Mouse (Mus musculus): Measurements from ENCODE around the gene Swsap1. TPM values are rescaled to one million over a fixed set of nuclear protein-coding genes. Genes with fewer than 3 reads are reported as not detected.

Swsap1 gene
- polyA plus RNA-seq (2012; rRNA removed): 7.3 and 8.1 TPM in 2 replicates

DNA sequence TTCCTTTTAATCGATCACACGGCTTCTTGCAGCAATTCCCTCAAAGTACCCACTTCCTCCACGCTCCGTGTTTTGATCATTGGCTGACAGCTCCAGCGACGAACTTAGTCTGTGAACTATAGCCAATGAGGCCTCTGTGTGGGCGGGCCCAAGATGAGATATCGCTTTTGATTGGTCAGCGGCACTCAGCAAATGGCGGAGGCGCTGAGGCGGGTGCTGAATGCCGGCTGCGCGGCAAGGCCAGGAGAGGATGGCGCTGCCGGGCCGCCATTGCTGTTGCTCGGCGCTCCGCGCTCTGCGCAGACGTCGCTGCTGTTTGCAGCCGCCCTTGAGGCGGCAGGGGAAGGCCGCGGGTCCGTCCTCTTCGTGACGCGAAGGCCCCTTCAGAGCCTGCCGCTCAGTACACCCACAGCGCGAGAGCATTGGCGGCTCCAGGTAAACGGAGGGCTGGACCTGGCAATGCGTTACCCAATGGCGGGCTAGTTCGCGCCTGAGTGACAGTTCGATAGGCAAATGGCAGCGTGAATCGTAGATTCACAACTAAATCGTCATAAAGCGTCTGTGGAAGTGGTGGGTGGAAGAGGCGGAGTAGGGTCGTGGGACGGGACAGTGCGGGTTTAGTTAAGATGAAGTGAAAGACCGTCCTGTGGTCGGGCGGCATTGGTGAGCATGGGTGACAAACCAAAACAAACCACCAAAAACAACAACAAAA, at the start of gene Swsap1:
Gene Swsap1 (plus strand): TSS at position 186 of the 712 bp plus-strand sequence.
- peak within 1 kb of the TSS; percentile 36 for H3K4me3 ChIP-seq (ENCODE audit: insufficient read depth, low read length)
- H3K4me1 ChIP-seq (ENCODE audit: control insufficient read depth, insufficient read depth, low read length): peaks cover 5% of the 10 kb centered on the region; the same call in 1 of the 2 replicates
- H3K27ac ChIP-seq (ENCODE audit: insufficient read depth, low read length): peak within 1 kb of the TSS; percentile 91
- TF ChIP-seq POLR2A (IDR thresholded peaks at IDR 0.05; ENCODE audit: extremely low read depth, insufficient read depth, low read length) (peak; percentile 70), CTCF (IDR thresholded peaks at IDR 0.05; ENCODE audit: extremely low read depth, insufficient read depth, low read length) (no peak)

DNA sequence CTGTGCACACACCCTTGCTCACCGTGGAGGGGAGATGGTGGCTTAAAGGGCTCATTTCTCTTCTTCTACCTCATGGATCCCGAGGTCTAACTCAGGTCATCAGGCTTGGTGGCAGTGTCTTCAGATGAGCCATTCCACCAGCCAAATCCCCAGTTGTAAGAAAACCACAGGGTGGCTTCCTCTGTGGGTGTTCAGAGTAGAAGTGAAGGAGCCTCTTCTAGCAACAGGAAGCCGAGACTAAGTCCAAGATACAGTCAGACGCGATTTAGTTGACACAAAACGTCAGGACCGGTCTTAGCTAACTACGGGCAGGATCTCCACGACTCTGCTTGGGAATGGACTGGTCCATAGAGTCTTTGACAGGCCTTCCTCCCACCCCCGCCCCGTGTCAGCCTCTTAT, 47.3 kb upstream of the Swsap1 start:
- Histone ChIP-seq H3K27ac (ENCODE audit: insufficient read depth, low read length) (no peak overlapping the region), H3K4me1 (ENCODE audit: control insufficient read depth, insufficient read depth, low read length) (no peaks in the 10 kb centered on the region), H3K4me3 (ENCODE audit: insufficient read depth, low read length) (no peak overlapping the region)
- no peak for TF ChIP-seq CTCF (IDR thresholded peaks at IDR 0.05; ENCODE audit: extremely low read depth, insufficient read depth, low read length)
- TF ChIP-seq POLR2A (IDR thresholded peaks at IDR 0.05; ENCODE audit: extremely low read depth, insufficient read depth, low read length): no peak

DNA sequence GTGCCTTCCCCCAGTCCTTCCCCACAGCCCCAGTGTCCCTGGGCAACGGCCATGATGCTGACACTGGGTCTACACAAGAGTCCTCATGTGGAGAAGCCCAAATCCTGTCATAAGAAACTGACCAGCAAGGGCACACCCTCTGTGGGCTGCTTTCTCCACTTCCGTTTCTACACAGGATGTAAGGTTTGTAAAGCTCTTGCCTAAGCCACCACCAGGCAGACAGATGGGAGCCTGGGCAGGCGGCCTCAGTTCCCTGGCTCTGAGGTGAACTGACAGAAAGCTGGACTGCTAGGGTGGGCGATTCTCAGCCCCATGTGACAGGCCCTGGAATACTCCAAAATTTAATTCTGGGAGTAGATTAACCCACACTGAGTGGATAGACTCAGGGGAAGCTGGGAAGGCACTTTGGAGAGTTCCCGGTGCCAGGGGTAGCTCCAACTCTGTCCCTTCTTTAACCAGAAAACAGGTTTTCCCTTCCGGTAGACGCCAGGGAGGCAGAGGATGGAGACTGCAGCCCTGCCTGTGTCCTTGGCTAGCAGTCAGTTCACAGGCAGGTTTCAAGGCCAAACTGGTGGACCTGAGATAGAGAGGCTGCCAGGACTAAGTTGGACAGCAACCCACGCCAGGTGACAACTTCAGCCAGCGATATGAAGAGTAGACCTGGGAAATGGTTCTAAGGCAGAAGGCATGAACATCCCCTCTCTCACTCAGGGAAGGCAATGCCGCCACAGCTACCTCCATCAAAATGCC, 45.9 kb upstream of the Swsap1 start:
- TF ChIP-seq POLR2A (IDR thresholded peaks at IDR 0.05; ENCODE audit: extremely low read depth, insufficient read depth, low read length) (no peak), CTCF (IDR thresholded peaks at IDR 0.05; ENCODE audit: extremely low read depth, insufficient read depth, low read length) (no peak)
- H3K4me1 ChIP-seq (ENCODE audit: control insufficient read depth, insufficient read depth, low read length): no peaks in the 10 kb centered on the region
- H3K4me3 ChIP-seq (ENCODE audit: insufficient read depth, low read length): no peak overlapping the region
- H3K27ac ChIP-seq (ENCODE audit: insufficient read depth, low read length): no peak overlapping the region

DNA sequence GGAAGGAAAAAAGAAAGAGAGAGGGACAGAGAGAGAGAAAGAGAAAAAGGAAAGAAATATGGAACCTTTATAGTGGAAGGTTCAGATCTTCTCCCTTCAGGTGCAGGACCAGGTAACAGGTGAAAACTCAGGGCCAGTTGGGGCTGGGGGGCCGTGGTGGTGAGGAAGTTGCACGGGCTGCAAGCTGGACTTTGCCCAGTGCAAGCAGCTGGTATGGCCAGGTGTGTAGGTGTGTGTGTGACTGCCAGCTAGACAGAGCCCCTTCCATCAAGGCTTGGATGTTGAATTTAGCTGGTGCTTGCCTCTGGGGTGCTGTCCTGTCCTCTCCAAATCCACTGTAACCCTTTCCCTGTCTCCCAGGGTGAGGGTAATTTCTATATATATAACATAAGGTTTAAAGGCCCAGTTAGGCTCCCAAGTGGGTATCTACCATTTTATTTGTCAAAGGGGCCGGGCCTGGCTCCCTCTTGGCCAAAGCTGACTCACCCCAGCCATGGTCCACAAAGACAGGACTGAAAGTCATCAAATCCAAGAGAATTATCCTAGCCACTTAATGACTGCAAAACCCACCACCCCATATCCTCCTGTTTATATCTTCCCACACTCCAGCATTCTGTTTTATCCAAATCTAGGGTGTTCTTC, 38.6 kb upstream of the Swsap1 start:
- Histone ChIP-seq H3K27ac (ENCODE audit: insufficient read depth, low read length) (0 out of 2 replicates have a peak overlapping the region, but pooled peaks have one; percentile 58), H3K4me1 (ENCODE audit: control insufficient read depth, insufficient read depth, low read length) (no peaks in the 10 kb centered on the region; the same call in 1 of the 2 replicates), H3K4me3 (ENCODE audit: insufficient read depth, low read length) (peak overlapping the region; percentile 74)
- no peak for TF ChIP-seq POLR2A (IDR thresholded peaks at IDR 0.05; ENCODE audit: extremely low read depth, insufficient read depth, low read length)
- no peak for TF ChIP-seq CTCF (IDR thresholded peaks at IDR 0.05; ENCODE audit: extremely low read depth, insufficient read depth, low read length)

DNA sequence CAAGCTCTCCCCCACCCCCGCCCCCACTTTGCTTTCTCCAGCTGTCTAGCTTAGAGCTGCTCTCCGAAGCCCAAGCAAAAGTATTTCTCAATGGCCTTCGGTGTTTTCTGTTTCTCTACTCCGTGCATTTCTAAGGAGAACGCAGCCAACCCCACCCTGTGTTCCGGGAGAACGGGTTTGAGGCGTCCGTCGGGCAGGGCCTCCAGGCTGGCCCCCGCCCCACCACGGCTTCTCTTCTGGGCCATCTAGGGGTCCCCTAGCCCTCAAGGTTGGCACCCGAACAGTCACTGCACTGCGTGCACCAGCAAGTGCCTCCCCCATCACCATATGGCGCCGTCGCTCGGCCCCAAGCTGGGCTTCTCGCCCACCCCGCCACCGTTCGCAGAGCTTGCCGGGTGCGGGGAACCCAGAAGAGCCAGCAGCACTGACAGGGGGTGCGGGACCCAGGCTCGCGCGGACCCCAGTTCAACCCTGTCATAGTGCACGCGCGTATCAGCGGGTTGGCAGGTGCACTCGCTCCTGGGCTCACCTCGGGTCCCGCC, 38.0 kb upstream of the Swsap1 start:
- TF ChIP-seq POLR2A (IDR thresholded peaks at IDR 0.05; ENCODE audit: extremely low read depth, insufficient read depth, low read length): no peak
- no peak for TF ChIP-seq CTCF (IDR thresholded peaks at IDR 0.05; ENCODE audit: extremely low read depth, insufficient read depth, low read length)
- Histone ChIP-seq H3K4me3 (ENCODE audit: insufficient read depth, low read length) (peak overlapping the region; percentile 74), H3K4me1 (ENCODE audit: control insufficient read depth, insufficient read depth, low read length) (no peaks in the 10 kb centered on the region; the same call in 1 of the 2 replicates), H3K27ac (ENCODE audit: insufficient read depth, low read length) (peak overlapping the region; percentile 97)

DNA sequence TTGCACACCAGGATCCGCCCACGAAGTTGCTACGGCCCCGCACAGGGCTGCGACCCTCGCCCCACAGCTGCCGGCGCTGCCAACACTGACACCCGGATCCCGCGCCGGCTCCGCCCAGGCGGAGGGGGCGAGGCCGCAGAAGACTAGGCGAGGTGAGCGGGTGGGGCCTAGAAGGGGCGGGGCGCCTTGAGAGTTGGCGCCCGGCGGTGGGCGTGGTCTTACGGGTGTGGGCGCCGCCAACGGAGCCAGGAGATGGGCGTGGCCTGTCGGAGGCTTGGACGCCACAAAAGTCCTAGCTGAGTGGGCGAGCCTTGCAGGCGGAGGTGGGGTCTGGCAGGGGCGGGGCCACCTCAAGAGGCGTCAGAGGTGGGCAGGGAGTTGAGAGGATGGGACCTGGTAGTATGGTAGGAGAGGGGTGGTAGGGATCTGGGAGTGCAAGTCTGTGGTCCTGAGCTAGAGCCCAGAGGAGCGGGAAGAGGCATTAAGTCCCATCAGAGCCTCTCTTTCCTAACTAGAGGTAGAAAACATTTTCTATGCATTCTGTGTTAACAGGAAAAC, 37.4 kb upstream of the Swsap1 start, which contains the start of gene Rab3d:
Gene Rab3d (minus strand): TSS at position 158 of the 558 bp plus-strand sequence.
- TF ChIP-seq POLR2A (IDR thresholded peaks at IDR 0.05; ENCODE audit: extremely low read depth, insufficient read depth, low read length): no peak
- no peak for TF ChIP-seq CTCF (IDR thresholded peaks at IDR 0.05; ENCODE audit: extremely low read depth, insufficient read depth, low read length)
- peak within 1 kb of the TSS; percentile 74 for H3K4me3 ChIP-seq (ENCODE audit: insufficient read depth, low read length)
- peak within 1 kb of the TSS; percentile 97 for H3K27ac ChIP-seq (ENCODE audit: insufficient read depth, low read length)
- H3K4me1 ChIP-seq (ENCODE audit: control insufficient read depth, insufficient read depth, low read length): no peaks in the 10 kb centered on the region; the same call in 1 of the 2 replicates

DNA sequence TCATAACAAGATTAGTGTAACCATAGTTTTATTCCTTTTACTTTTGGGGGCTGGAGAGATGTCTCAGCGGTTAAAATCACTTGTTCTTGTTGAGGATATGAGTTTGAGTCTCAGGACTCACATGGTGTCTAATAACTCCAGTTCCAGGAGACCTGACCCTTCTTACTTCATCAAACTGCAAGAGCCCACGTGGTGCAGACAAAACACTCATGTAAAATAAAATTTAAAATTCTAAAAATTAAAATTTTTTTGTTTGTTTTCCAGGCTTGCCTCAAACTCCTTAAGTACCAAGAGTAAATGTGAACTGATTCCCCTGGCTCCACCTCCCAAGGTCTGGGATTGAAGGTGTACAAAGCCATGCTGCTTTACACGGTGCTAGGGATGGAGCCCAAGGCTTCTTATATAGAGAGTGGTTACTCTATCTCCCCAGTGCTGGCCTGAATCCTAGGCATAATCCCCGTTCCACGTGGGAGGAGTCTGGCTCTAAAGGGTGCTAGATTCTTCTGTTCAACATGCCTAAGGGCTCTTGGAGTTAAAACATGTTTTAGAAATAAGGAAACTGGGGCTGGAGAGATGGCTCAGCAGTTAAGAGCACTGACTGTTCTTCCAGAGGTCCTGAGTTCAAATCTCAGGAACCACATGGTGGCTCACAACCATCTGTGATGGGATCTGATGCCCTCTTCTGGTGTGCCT, 36.7 kb upstream of the Swsap1 start:
- Histone ChIP-seq H3K4me3 (ENCODE audit: insufficient read depth, low read length) (peak overlapping the region; percentile 74; the same call in 1 of the 2 replicates), H3K27ac (ENCODE audit: insufficient read depth, low read length) (peak overlapping the region; percentile 32; the same call in 1 of the 2 replicates), H3K4me1 (ENCODE audit: control insufficient read depth, insufficient read depth, low read length) (no peaks in the 10 kb centered on the region; the same call in 1 of the 2 replicates)
- TF ChIP-seq CTCF (IDR thresholded peaks at IDR 0.05; ENCODE audit: extremely low read depth, insufficient read depth, low read length) (no peak), POLR2A (IDR thresholded peaks at IDR 0.05; ENCODE audit: extremely low read depth, insufficient read depth, low read length) (no peak)

DNA sequence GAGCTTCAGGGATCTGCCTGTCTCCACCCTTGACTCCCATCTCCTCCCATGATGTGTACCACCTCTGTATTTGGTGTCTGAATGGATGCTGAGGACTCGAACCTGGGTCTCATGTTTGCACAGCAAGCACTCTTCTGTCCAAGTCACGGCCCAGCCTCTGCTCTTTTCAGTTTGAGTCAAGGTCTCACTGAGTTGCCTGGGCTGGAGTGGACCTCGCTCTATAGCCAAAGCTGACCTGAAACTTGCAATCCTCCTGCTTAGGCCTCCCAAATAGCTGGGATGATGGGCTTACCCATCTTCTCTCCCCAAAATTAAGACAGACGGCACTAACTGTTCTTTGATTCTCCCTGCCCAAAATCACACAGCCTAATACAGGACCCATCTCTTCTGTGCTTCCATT, 32.5 kb upstream of the Swsap1 start:
- TF ChIP-seq POLR2A (IDR thresholded peaks at IDR 0.05; ENCODE audit: extremely low read depth, insufficient read depth, low read length) (no peak), CTCF (IDR thresholded peaks at IDR 0.05; ENCODE audit: extremely low read depth, insufficient read depth, low read length) (no peak)
- Histone ChIP-seq H3K27ac (ENCODE audit: insufficient read depth, low read length) (no peak overlapping the region), H3K4me3 (ENCODE audit: insufficient read depth, low read length) (no peak overlapping the region), H3K4me1 (ENCODE audit: control insufficient read depth, insufficient read depth, low read length) (no peaks in the 10 kb centered on the region; the same call in 1 of the 2 replicates)

Measured in cortical plate, adult 2 months (tissue).